Mouse (Mus musculus) gastrocnemius, adult 8-10 months (tissue): ENCODE results near the gene Pak4. TPM values are rescaled to one million over a fixed set of nuclear protein-coding genes. Genes with fewer than 3 reads are reported as not detected.

Source experiments
- DNase-seq, 2 experiments: peaks; one replicate each; pipeline ENCODE4 v3.0.0; 2022; ENCODE audit warnings: low spot score in 2 of 2
- total RNA-seq, 4 experiments: library from RNA; stranded (reverse); gene quantifications; 2 replicates each; pipeline ENCODE4 v1.2.4; 2022

The Pak4 gene
- total RNA-seq, 4 experiments from 2014 or later: 1.8 to 3.7 (median 2.9) TPM

- DNase-seq: no peak
Observed at GRCm38 (mm10) chr7:28591862-28592261, 6.1 kb downstream of the Pak4 start.

DNA sequence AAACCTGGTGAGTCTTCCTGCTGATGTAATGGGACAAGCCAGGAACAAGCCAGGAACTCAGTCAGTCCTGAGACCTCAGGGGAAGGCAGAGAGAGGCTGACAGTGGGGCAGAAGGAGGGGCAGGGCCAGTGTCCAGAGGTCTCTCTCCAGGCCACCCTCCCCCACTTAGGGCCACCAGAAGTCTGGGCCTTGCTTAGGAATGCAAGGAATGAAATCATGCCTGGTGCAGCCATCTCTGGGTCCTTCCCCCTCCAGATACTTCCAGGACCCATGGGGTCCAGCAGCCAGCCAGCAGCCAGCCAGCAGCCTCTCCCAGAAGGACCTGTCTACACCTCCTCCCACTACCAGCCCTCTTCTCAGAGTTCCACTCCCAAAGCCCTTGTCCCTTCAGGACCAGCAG lies 10.3 kb downstream of the Pak4 start:
- DNase-seq: no peak

- no peak for DNase-seq
Observed at GRCm38 (mm10) chr7:28586663-28587411, 11.1 kb downstream of the Pak4 start.

DNA sequence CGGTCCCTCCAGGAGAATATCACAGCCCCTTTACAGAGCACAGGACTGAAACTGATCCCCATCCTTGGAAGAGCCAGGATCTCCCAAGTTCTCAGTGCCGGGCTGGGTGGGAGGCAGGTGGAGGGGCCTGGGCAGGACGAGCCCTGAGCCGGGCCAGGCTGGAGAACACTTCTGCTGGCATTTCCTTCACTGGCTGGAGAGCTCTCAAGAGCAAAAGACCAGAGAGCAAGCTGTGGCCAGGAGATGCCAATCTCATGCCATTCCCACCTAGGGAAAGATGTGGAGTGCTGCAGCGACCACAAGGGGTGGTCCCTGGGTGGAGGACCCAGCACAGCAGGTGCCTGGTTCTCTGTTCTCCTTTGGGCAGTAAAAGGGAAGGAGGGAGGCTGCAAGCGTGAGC lies 13.0 kb downstream of the Pak4 start:
- no peak for DNase-seq

- no peak for DNase-seq
Observed at GRCm38 (mm10) chr7:28584468-28584867, 13.5 kb downstream of the Pak4 start.

- no peak for DNase-seq
Observed at GRCm38 (mm10) chr7:28583570-28584344, 14.2 kb downstream of the Pak4 start.

DNA sequence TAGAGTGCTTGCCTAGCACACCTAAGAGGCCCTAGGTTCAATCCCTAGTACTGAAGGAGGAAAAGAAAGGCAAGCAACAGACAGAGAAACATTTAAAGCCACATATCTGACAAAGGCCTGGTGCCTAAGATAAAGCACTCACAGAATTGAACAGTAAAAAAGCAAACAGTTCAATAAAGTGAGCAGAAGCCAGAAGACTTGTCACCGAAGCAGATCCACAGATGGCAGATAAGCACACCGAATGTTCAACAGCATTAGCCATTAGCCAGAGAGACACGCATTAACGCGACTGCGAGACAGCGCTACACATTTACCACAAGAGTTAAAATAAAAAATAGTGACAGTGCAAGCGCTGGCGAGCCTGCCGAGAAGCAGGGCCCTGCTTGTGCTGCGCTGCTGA lies 15.1 kb downstream of the Pak4 start:
- DNase-seq: no peak

DNA sequence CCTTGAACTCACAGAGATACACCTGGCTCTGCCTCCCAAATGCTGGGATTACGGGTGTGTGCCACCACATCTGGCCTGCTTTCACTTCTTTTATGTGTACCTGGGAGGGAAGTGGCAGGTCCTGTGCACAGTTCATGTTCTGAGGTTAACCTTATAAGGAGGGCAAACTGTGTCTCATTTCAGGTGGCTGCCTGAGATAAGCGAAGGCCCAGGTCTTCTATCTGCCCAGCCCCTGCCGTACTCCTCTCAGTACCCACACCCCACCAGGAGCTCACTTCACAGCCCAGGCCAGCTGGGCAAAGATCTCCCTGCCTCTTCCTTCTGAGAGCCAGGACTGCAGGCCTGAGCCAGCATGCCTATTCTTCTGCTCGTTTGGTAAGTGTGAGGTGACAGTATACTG lies 16.3 kb downstream of the Pak4 start:
- no peak for DNase-seq

GRCm38 (mm10) chr7:28579826-28580225 lies 18.2 kb downstream of the Pak4 start:
- DNase-seq: no peak

GRCm38 (mm10) chr7:28578543-28579053 lies 19.4 kb downstream of the Pak4 start:
- DNase-seq: no peak

GRCm38 (mm10) chr7:28577826-28578542 lies 20.0 kb downstream of the Pak4 start:
- DNase-seq: no peak

DNA sequence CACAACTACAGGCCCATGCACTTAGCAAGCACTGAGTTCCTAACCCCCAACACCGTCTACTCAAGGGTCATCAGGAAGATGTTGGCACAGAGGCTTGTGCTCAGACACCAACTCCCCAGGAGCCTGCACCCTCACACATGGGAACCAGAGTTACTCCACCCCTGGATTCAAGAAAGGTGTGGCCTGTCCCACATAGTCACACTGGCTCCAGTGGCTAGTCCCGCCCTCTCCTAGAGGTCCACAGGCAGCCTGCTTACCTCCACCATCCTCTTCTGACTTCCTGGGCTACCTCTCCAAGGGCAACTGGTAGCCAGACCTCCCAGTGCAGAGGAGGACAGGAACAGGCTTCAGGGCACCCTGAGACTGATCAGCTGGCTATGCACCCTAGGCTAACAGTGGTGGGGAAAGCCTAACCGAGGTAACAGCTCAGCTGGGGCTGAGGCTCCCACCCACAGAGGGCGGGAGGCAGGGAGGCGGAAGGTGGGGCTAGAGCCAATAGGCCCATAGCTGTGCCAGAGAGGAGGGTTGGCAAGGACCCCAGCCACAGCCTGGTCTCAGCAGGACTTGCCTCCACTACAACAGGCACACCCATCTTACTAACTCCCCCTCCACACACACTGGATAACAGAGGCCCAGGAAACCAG lies 21.6 kb downstream of the Pak4 start:
- peak; percentile 57 to 72 for DNase-seq

- no peak for DNase-seq
Observed at GRCm38 (mm10) chr7:28575597-28575996, 22.4 kb downstream of the Pak4 start.

- DNase-seq: no peak
Observed at GRCm38 (mm10) chr7:28573236-28573635, 24.7 kb downstream of the Pak4 start.

- DNase-seq: no peak
Observed at GRCm38 (mm10) chr7:28572689-28573088, 25.3 kb downstream of the Pak4 start.

DNA sequence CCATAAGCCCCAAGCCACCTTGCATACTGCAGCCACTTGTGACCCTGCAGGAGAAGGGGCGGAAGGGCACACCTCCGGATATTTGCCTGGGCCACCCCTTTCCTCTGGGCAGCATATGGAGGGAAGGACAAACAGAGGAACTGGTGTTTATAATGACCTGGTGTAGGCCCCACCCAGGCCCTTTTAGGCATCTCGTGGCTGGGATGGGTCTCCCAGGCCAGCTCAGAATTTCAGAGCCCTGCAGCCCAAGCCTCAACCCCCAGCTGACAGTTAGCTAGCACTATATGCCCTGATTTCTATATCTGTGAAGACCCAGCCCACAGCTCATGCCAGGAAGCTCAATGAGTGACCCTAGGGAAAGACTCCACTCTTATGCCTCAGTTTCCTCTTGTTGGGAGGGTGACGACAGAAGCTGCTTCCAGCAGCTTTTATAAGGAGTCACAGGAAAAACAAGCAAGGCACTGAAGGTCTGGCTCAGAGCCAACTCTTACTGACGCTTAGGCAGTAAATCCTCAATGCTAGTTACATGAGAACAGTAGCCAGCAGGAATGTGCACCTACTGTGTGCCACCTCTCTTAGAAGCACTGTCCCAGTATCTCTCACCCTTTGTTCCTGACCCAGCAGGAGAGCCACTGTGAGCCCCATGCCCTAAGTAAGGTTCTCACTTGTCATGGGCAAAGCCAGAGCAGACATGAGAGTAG lies 26.9 kb downstream of the Pak4 start:
- DNase-seq: no peak

GRCm38 (mm10) chr7:28570291-28570981 lies 27.5 kb downstream of the Pak4 start:
- DNase-seq: peak; percentile 69 to 78

- DNase-seq: peak in 1 of 2 experiments; percentile 46
Observed at GRCm38 (mm10) chr7:28568253-28568652, 29.7 kb downstream of the Pak4 start.

DNA sequence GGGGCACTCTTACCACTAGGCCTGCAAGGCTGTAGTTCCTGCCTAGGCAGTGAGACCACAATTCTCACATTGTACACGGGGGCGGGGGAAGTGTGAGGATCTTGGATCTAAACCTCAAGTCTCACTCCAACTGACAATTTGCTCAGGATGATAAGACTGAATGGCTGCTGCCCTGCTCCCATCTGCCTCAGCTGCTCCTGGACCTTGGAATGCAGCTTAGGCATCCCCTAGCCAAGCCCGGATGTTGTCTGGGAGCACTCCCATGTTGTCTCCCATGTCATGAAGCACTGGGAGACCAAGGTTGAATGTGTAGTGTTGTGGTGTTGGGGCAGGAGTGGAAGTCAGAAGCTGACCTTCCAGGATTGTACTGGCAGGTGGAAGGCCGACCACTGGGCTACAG lies 30.4 kb downstream of the Pak4 start:
- DNase-seq: no peak

DNA sequence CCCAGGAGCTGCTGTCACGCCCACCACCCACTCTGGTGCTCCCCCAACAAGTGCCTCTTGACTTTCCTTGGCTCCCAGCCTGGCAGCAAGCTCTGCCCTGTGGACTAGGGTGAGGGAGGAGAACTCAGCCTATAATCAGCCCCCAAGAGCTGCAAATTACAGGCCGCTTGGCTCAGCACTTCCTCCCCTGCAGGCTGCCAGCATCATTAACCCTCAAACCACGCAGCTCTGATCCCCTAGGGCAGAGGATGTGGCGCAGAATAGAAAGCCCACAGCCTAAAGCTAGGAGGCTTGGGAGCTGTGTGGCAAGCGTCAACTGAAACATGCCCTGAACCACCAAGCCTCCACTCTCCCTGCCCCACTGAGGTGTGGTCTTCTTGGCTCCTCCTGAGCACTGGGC lies 32.6 kb downstream of the Pak4 start:
- DNase-seq: no peak
